Mouse (Mus musculus): ENCODE results near the gene Olfr954. TPM values are rescaled to one million over a fixed set of nuclear protein-coding genes. Genes with fewer than 3 reads are reported as not detected.

The Olfr954 gene
- total RNA-seq (2022) = not detected

DNA sequence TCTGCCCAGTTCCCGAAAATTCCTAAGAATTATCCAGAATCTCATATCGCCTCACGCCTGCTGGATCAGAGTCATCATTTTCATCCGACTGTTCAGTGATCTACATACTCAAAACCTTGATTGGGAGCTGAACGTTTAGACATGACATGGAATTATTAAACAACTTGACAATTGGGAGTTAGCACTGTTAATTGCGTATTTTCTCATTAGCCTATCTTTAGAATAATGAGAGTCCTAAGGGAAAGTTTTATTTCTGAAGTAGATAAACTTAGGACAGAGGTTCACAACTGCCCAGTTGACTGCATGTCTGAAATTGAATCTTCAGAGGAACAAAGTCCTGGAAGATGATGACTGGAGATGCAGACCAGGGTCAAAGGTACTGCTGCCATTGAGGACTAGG, at the start of gene Olfr954:
Gene Olfr954 (plus strand): TSS at position 301 of the 400 bp plus-strand sequence.
- no peak for DNase-seq (ENCODE audit: low spot score in 2 of 2)

GRCm38 (mm10) chr9:39427048-39427447, 29.5 kb upstream of the Olfr954 start, which contains the start of gene Olfr952:
Gene Olfr952, minus strand, starts transcription at chr9:39427148.
- no peak for DNase-seq (ENCODE audit: low spot score in 2 of 2)

DNA sequence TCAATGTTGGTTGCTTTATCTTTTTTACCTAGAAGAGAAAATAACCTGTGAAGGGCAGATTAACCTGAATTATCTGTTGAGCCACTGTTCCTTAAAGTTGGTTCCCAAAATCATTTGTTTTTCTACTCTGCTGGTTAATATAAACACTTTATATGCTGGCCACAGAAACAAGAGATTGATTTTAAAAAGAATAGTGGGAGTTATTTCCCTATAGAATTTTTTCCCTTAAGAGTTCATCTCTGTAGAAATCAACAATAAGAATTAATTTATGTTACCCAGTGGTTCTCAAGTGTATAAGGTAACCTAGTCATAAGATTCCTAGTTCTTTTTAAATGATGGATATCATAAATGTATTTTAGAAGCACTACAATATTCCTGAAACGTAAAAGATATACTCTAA, 15.3 kb downstream of the Olfr954 start, which contains the start of gene Olfr955:
Gene Olfr955 (minus strand): TSS at position 101 of the 400 bp plus-strand sequence.
- no peak for DNase-seq (ENCODE audit: low spot score in 2 of 2)

GRCm38 (mm10) chr9:39493895-39494294, 37.4 kb downstream of the Olfr954 start, which contains the start of gene Olfr44:
Gene Olfr44, minus strand, starts transcription at chr9:39493995.
- no peak for DNase-seq (ENCODE audit: low spot score in 2 of 2)

GRCm38 (mm10) chr9:39508998-39509397, 52.5 kb downstream of the Olfr954 start:
- peak; percentile 11 to 13 for DNase-seq (ENCODE audit: low spot score in 2 of 2)

DNA sequence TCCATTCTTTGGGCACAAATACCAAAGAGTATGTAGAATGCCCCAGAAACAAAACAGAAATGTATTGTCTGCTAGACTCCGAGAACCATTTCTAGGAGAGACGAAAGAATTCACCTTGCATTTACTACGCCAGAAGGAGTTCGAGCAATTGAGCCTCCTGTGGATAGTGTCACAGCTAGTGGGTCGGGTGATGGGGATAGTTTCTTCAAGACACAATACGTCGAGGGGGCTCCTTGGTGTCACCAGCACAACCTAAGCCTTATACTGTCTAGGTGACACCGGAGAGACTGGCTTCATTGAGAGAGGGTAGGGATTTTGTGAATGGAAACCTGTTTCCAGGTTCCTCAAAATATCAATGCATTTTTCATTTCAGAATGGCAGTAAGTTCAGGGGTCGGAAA, 52.9 kb downstream of the Olfr954 start:
- no peak for DNase-seq (ENCODE audit: low spot score in 2 of 2)

Other genes starting within 250 kb of the Olfr954 start
- gene Olfr1537, start 206.7 kb upstream of the Olfr954 start, total RNA-seq (2022) = not detected
- not detected for gene Olfr945, start 179.9 kb upstream of the Olfr954 start, total RNA-seq (2022)
- gene Olfr948, start 130.7 kb upstream of the Olfr954 start, total RNA-seq (2022) = not detected
- gene Olfr951, start 69.3 kb upstream of the Olfr954 start, total RNA-seq (2022) = not detected
- not detected for gene Olfr952, start 29.6 kb upstream of the Olfr954 start, total RNA-seq (2022)
- gene Olfr955, start 15.2 kb downstream of the Olfr954 start, total RNA-seq (2022) = not detected
- gene Olfr44, start 37.3 kb downstream of the Olfr954 start, total RNA-seq (2022) = not detected
- gene Olfr957, start 59.1 kb downstream of the Olfr954 start, total RNA-seq (2022) = not detected
- gene Olfr958, start 97.4 kb downstream of the Olfr954 start, total RNA-seq (2022) = not detected
- not detected for gene Olfr959, start 118.9 kb downstream of the Olfr954 start, total RNA-seq (2022)
- 1 to 10 TPM; 2.6 to 9.4 (median 6.5) TPM for gene AW551984, start 147.7 kb downstream of the Olfr954 start, total RNA-seq (2022)
- not detected for gene Olfr148, start 154.0 kb downstream of the Olfr954 start, total RNA-seq (2022)
- gene Olfr960, start 164.7 kb downstream of the Olfr954 start, total RNA-seq (2022) = not detected
- not detected for gene Olfr961, start 188.4 kb downstream of the Olfr954 start, total RNA-seq (2022)
- gene Olfr963, start 210.5 kb downstream of the Olfr954 start, total RNA-seq (2022) = not detected